Mouse (Mus musculus): ENCODE measurements at regions not wholly inside any gene's neighbourhood (a gene's known extent, or its start where the extent isn't known, plus 50 kb on each side); places are given as distances from the start of the nearest gene placed in this dataset.

- H3K9ac ChIP-seq (replicated peaks), result no peak overlapping the region
- WGBS (ENCODE audit: insufficient replicate concordance), result 47% methylated on average over 8 of the region's 8 CpGs
- no peak overlapping the region for H3K4me2 ChIP-seq (ENCODE audit: low read depth)
- ATAC-seq (ENCODE audit: insufficient read depth) (no peak), DNase-seq (ENCODE audit: low read depth in 3 of 3, low spot score in 3 of 3) (no peak)
- no peaks in the 10 kb centered on the region for H3K36me3 ChIP-seq (replicated peaks; ENCODE audit: control insufficient read depth, insufficient read depth, low read depth)
- H3K4me3 ChIP-seq (ENCODE audit: insufficient read depth in 1 of 2, low read depth in 2 of 2, low read length in 2 of 2), result no peak overlapping the region
- H3K27ac ChIP-seq, result no peak overlapping the region
- no peaks in the 10 kb centered on the region for H3K9me3 ChIP-seq (ENCODE audit: control insufficient read depth, low read length)
- no peaks in the 10 kb centered on the region for H3K27me3 ChIP-seq (ENCODE audit: control insufficient read depth, insufficient read depth, low read length)
- TF ChIP-seq EP300 (IDR thresholded peaks at IDR 0.05; ENCODE audit: low read depth) (no peak), CTCF (IDR thresholded peaks at IDR 0.05; ENCODE audit: low read depth) (no peak)
- peaks cover 2 to 7% of the 10 kb centered on the region in 2 experiments; a peak in 1 of 4 replicates for H3K4me1 ChIP-seq (replicated peaks; ENCODE audit: control insufficient read depth in 2 of 2, insufficient read depth in 2 of 2, low read length in 1 of 2)
Measured at GRCm38 (mm10) chr7:111156472-111157231, 73.8 kb upstream of the Eif4g2 start.

DNA sequence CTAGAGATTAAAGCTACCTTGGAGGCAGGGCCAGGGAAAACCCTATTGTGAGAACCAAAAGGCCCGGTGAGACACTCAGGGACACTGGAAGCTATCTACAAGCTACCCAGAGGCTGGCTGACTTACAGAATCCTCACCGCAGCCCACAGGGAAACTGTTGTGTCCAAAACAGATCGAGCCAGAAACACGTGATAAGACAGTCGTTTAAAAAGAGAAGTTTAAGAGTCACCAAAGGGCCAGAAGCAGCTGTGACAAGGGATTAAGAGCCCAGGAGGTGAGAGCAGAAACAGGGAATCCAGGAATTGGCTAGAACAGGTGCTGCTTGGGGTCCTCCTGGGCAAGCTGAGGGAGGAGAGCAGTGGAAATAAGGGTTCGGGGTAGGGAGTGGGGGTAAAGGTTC is 73.2 kb upstream of the Eif4g2 start:
- TF ChIP-seq EP300 (IDR thresholded peaks at IDR 0.05; ENCODE audit: low read depth) (no peak), CTCF (IDR thresholded peaks at IDR 0.05; ENCODE audit: low read depth) (no peak)
- Histone ChIP-seq H3K4me3 (ENCODE audit: insufficient read depth in 1 of 2, low read depth in 2 of 2, low read length in 2 of 2) (no peak overlapping the region), H3K9ac (replicated peaks) (no peak overlapping the region), H3K36me3 (replicated peaks; ENCODE audit: control insufficient read depth, insufficient read depth, low read depth) (no peaks in the 10 kb centered on the region), H3K27ac (no peak overlapping the region), H3K9me3 (ENCODE audit: control insufficient read depth, low read length) (no peaks in the 10 kb centered on the region), H3K27me3 (ENCODE audit: control insufficient read depth, insufficient read depth, low read length) (no peaks in the 10 kb centered on the region), H3K4me2 (ENCODE audit: low read depth) (no peak overlapping the region), H3K4me1 (replicated peaks; ENCODE audit: control insufficient read depth in 2 of 2, insufficient read depth in 2 of 2, low read length in 1 of 2) (peaks cover 2 to 7% of the 10 kb centered on the region in 2 experiments; a peak in 1 of 4 replicates)
- DNase-seq (ENCODE audit: low read depth in 3 of 3, low spot score in 3 of 3), result no peak
- 30% methylated on average over 6 of the region's 6 CpGs for WGBS (ENCODE audit: insufficient replicate concordance)
- no peak for ATAC-seq (ENCODE audit: insufficient read depth)

DNA sequence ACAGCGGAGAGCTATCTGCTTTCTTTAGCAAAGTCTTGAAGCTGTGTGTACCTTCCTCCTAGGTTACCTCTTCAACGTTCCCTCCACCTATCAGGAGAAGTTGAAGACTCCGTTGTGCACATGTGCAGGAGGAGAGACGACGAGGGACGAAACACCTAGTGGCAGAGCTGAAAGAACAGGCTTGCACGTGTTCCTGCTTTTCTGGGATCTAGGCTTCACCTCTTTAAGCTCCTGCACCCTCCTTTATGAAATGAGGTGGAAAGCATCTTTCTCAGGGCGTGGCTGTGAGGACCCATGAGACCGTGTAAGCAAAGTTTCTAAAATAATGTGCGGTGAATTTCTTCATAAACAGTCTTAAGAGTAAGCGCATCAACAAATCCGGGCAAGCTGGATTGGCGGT is 71.4 kb upstream of the Eif4g2 start:
- 77% methylated on average over 13 of the region's 13 CpGs for WGBS (ENCODE audit: insufficient replicate concordance)
- Histone ChIP-seq H3K27ac (no peak overlapping the region), H3K4me2 (ENCODE audit: low read depth) (no peak overlapping the region), H3K9me3 (ENCODE audit: control insufficient read depth, low read length) (no peaks in the 10 kb centered on the region), H3K9ac (replicated peaks) (no peak overlapping the region), H3K27me3 (ENCODE audit: control insufficient read depth, insufficient read depth, low read length) (peaks cover 2% of the 10 kb centered on the region; the same call in 1 of the 2 replicates), H3K36me3 (replicated peaks; ENCODE audit: control insufficient read depth, insufficient read depth, low read depth) (no peaks in the 10 kb centered on the region), H3K4me1 (replicated peaks; ENCODE audit: control insufficient read depth in 2 of 2, insufficient read depth in 2 of 2, low read length in 1 of 2) (peaks cover 2 to 7% of the 10 kb centered on the region in 2 experiments; a peak in 1 of 4 replicates), H3K4me3 (ENCODE audit: insufficient read depth in 1 of 2, low read depth in 2 of 2, low read length in 2 of 2) (no peak overlapping the region)
- no peak for TF ChIP-seq CTCF (IDR thresholded peaks at IDR 0.05; ENCODE audit: low read depth)
- TF ChIP-seq EP300 (IDR thresholded peaks at IDR 0.05; ENCODE audit: low read depth), result no peak
- DNase-seq (ENCODE audit: low read depth in 3 of 3, low spot score in 3 of 3) (no peak), ATAC-seq (ENCODE audit: insufficient read depth) (no peak)

GRCm38 (mm10) chr7:111150540-111150939 is 67.7 kb upstream of the Eif4g2 start:
- WGBS (ENCODE audit: insufficient replicate concordance), result 69% methylated on average over 5 of the region's 5 CpGs
- DNase-seq (ENCODE audit: low read depth in 3 of 3, low spot score in 3 of 3) (no peak), ATAC-seq (ENCODE audit: insufficient read depth) (no peak)
- Histone ChIP-seq H3K36me3 (replicated peaks; ENCODE audit: control insufficient read depth, insufficient read depth, low read depth) (no peaks in the 10 kb centered on the region), H3K4me3 (ENCODE audit: insufficient read depth in 1 of 2, low read depth in 2 of 2, low read length in 2 of 2) (no peak overlapping the region), H3K4me2 (ENCODE audit: low read depth) (no peak overlapping the region), H3K27ac (no peak overlapping the region), H3K9me3 (ENCODE audit: control insufficient read depth, low read length) (no peaks in the 10 kb centered on the region), H3K4me1 (replicated peaks; ENCODE audit: control insufficient read depth in 2 of 2, insufficient read depth in 2 of 2, low read length in 1 of 2) (peaks cover 15 to 23% of the 10 kb centered on the region in 2 experiments), H3K9ac (replicated peaks) (no peak overlapping the region), H3K27me3 (ENCODE audit: control insufficient read depth, insufficient read depth, low read length) (peaks cover 2% of the 10 kb centered on the region; the same call in 1 of the 2 replicates)
- no peak for TF ChIP-seq CTCF (IDR thresholded peaks at IDR 0.05; ENCODE audit: low read depth)
- TF ChIP-seq EP300 (IDR thresholded peaks at IDR 0.05; ENCODE audit: low read depth), result no peak

- no peak overlapping the region for H3K27ac ChIP-seq
- no peak overlapping the region for H3K4me2 ChIP-seq (ENCODE audit: low read depth)
- H3K36me3 ChIP-seq (replicated peaks; ENCODE audit: control insufficient read depth, insufficient read depth, low read depth), result no peaks in the 10 kb centered on the region
- no peak for ATAC-seq (ENCODE audit: insufficient read depth)
- peaks cover 16 to 27% of the 10 kb centered on the region in 2 experiments for H3K4me1 ChIP-seq (replicated peaks; ENCODE audit: control insufficient read depth in 2 of 2, insufficient read depth in 2 of 2, low read length in 1 of 2)
- peaks cover 2% of the 10 kb centered on the region; the same call in 1 of the 2 replicates for H3K27me3 ChIP-seq (ENCODE audit: control insufficient read depth, insufficient read depth, low read length)
- DNase-seq (ENCODE audit: low read depth in 3 of 3, low spot score in 3 of 3), result no peak
- H3K4me3 ChIP-seq (ENCODE audit: insufficient read depth in 1 of 2, low read depth in 2 of 2, low read length in 2 of 2), result no peak overlapping the region
- no peaks in the 10 kb centered on the region for H3K9me3 ChIP-seq (ENCODE audit: control insufficient read depth, low read length)
- WGBS (ENCODE audit: insufficient replicate concordance), result 74% methylated on average over 5 of the region's 5 CpGs
- H3K9ac ChIP-seq (replicated peaks), result no peak overlapping the region
- no peak for TF ChIP-seq EP300 (IDR thresholded peaks at IDR 0.05; ENCODE audit: low read depth)
Measured at GRCm38 (mm10) chr7:111150115-111150514, 67.3 kb upstream of the Eif4g2 start.

Data from liver, embryonic 14.5 days (tissue).